Mouse (Mus musculus) heart, adult 2 months (tissue): Measurements from ENCODE around the gene Rab3ip. TPM values are rescaled to one million over a fixed set of nuclear protein-coding genes. Genes with fewer than 3 reads are reported as not detected.

ENCODE experiments used
- DNase-seq, 2 experiments: peaks; one replicate each; pipeline ENCODE4 v3.0.0; 2021
- H3K27ac ChIP-seq: fragments of 200-600 bp; 2 replicates; pipeline ENCODE4 v1.8.1; 2022
- H3K27me3 ChIP-seq: fragments of 200-500 bp; 2 replicates; pipeline ENCODE4 v1.6.1; 2012; ENCODE audit warnings: mild to moderate bottlenecking, low read length, inconsistent platforms, mixed read lengths; ENCODE audit not compliant: control insufficient read depth, insufficient read depth
- H3K36me3 ChIP-seq: fragments of 200-500 bp; 2 replicates; pipeline ENCODE4 v1.6.1; 2012; ENCODE audit warnings: low read length, inconsistent platforms; ENCODE audit not compliant: control insufficient read depth, insufficient read depth
- H3K4me1 ChIP-seq: fragments of 200-500 bp; 2 replicates; pipeline ENCODE4 v1.6.1; 2011; ENCODE audit warnings: low read length; ENCODE audit not compliant: control insufficient read depth, insufficient read depth
- H3K4me3 ChIP-seq: fragments of 200-600 bp; 2 replicates; pipeline ENCODE4 v1.8.1; 2022
- H3K79me2 ChIP-seq: fragments of 200-500 bp; replicated peaks from 2 replicates; pipeline ENCODE4 v1.6.1; 2012; ENCODE audit warnings: mild to moderate bottlenecking, inconsistent platforms, low read length, moderate library complexity, mixed read lengths; ENCODE audit not compliant: control insufficient read depth, insufficient read depth
- H3K9ac ChIP-seq: fragments of 200-500 bp; 2 replicates; pipeline ENCODE4 v1.6.1; 2012; ENCODE audit warnings: low read depth, mild to moderate bottlenecking, control low read depth, inconsistent platforms, low read length, mixed read lengths
- CTCF ChIP-seq: fragments of 200-600 bp; IDR thresholded peaks from 2 replicates; pipeline ENCODE4 v1.8.1; 2022; ENCODE audit warnings: antibody characterized with exemption, mild to moderate bottlenecking, moderate library complexity
- EP300 ChIP-seq: fragments of 200-500 bp; IDR thresholded peaks from 2 replicates; pipeline ENCODE4 v1.6.1; 2011; ENCODE audit warnings: low read depth, low read length, control low read depth; ENCODE audit not compliant: insufficient read depth
- POLR2A ChIP-seq: fragments of 200-500 bp; IDR thresholded peaks from 2 replicates; pipeline ENCODE4 v1.6.1; 2011; ENCODE audit warnings: mild to moderate bottlenecking, low read depth, low read length, control low read depth; ENCODE audit not compliant: insufficient read depth
- WGBS: fragments of 180-500 bp; shearing (Covaris S2); methylation state at CpG from one replicate; pipeline ENCODE4 v1.1.7; 2018; 5-methylcytosine and 5-hydroxymethylcytosine counted together
- intact Hi-C: fragments of 180-260 bp; cut with DNase I; formaldehyde crosslinking; loops from one replicate; pipeline ENCODE4 v1.15.1; 2025
- polyA plus RNA-seq: library from polyadenylated mRNA; depleted of rRNA; stranded (reverse); fragments of >200 nt; gene quantifications from 2 replicates; pipeline ENCODE4 v1.2.3, GENCODE M21; 2012
- total RNA-seq, 2 experiments: library from RNA; stranded (reverse); gene quantifications; 2 replicates each; pipeline ENCODE4 v1.2.3; 2021

Rab3ip gene
- total and polyA plus RNA-seq, 3 experiments = 80.3 to 168 (median 100) TPM

- H3K36me3 ChIP-seq = no peaks in the 10 kb centered on the region
- no peak overlapping the region for H3K4me3 ChIP-seq
- no peaks in the 10 kb centered on the region for H3K4me1 ChIP-seq
- no peaks in the 10 kb centered on the region for H3K27me3 ChIP-seq
- no peak overlapping the region for H3K27ac ChIP-seq
- H3K9ac ChIP-seq = no peak overlapping the region
- WGBS = 80% methylated on average over 12 of the region's 12 CpGs
- no peak for DNase-seq
- H3K79me2 ChIP-seq = no peaks in the 10 kb centered on the region
- TF ChIP-seq POLR2A (no peak), EP300 (no peak), CTCF (no peak)
- intact Hi-C loops = no loop called here
Measured at GRCm38 (mm10) chr10:116895108-116895833, 55.3 kb downstream of the Rab3ip start.

DNA sequence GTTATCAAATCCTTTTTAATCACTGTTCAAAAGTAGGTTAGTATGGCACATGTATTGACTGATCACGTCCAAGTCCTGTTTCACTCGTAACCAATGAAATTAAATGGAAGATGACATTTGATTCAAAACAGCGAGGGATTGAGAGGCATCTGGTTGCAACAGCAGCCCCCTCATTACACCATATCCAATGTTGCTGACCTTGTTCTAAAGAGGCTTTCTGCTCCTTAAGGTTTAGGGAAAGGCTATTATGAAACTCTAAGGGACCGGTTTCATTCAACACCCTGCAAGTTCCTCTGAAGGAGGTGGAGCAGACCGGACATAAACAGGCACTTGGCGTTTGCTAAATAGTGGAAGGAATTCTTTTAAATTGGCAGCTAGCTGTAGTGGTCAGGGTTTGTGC is 56.0 kb downstream of the Rab3ip start:
- WGBS = 79% methylated on average over 6 of the region's 6 CpGs
- no peak overlapping the region for H3K9ac ChIP-seq
- TF ChIP-seq CTCF (no peak), EP300 (no peak), POLR2A (no peak)
- no peaks in the 10 kb centered on the region for H3K79me2 ChIP-seq
- H3K27ac ChIP-seq = no peak overlapping the region
- no peaks in the 10 kb centered on the region for H3K4me1 ChIP-seq
- H3K36me3 ChIP-seq = no peaks in the 10 kb centered on the region
- H3K4me3 ChIP-seq = no peak overlapping the region
- intact Hi-C loops = loop anchor here (5.0 kb wide), 1 partner anchor 562 kb away; no protein-coding TSS in a partner anchor
- DNase-seq = no peak
- no peaks in the 10 kb centered on the region for H3K27me3 ChIP-seq

GRCm38 (mm10) chr10:116893753-116894152 is 56.8 kb downstream of the Rab3ip start:
- Histone ChIP-seq H3K4me3 (no peak overlapping the region), H3K27ac (no peak overlapping the region), H3K4me1 (no peaks in the 10 kb centered on the region), H3K79me2 (no peaks in the 10 kb centered on the region), H3K27me3 (no peaks in the 10 kb centered on the region), H3K9ac (no peak overlapping the region), H3K36me3 (no peaks in the 10 kb centered on the region)
- 12% methylated on average over 3 of the region's 3 CpGs for WGBS
- no peak for DNase-seq
- intact Hi-C loops = loop anchor here (5.0 kb wide), 1 partner anchor 561 kb away; no protein-coding TSS in a partner anchor
- no peak for TF ChIP-seq POLR2A
- TF ChIP-seq CTCF = peak; percentile 61
- TF ChIP-seq EP300 = no peak

GRCm38 (mm10) chr10:116890587-116890986 is 60.0 kb downstream of the Rab3ip start:
- Histone ChIP-seq H3K27ac (no peak overlapping the region), H3K4me1 (no peaks in the 10 kb centered on the region), H3K4me3 (no peak overlapping the region), H3K36me3 (no peaks in the 10 kb centered on the region), H3K9ac (no peak overlapping the region), H3K27me3 (no peaks in the 10 kb centered on the region), H3K79me2 (no peaks in the 10 kb centered on the region)
- 62% methylated on average over 5 of the region's 5 CpGs for WGBS
- TF ChIP-seq CTCF = no peak
- no peak for TF ChIP-seq EP300
- no peak for TF ChIP-seq POLR2A
- intact Hi-C loops = loop anchor here (5.0 kb wide), 1 partner anchor 558 kb away; no protein-coding TSS in a partner anchor
- DNase-seq = no peak

DNA sequence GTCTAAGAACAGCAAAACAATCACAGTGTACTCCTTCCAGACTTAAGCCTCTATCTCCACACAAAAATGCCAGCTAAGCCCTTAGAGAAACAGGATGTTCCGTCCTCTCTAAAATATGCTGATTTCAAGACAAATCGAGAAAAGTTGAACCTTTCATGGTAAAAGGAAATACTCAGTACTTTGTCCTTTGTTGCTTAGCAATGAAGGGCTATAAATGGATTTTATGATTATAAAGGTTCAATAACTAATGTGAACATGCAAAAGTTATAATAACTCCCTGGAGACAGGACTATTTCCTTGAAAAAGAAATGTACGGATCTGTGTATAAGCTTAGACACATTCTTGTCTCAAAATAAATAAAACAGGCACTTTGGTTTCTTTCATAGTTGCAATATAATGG is 66.0 kb downstream of the Rab3ip start:
- no peaks in the 10 kb centered on the region for H3K4me1 ChIP-seq
- no peak overlapping the region for H3K27ac ChIP-seq
- WGBS = 36% methylated on average over 3 of the region's 3 CpGs
- H3K36me3 ChIP-seq = no peaks in the 10 kb centered on the region
- no peak overlapping the region for H3K9ac ChIP-seq
- DNase-seq = no peak
- H3K79me2 ChIP-seq = no peaks in the 10 kb centered on the region
- no peaks in the 10 kb centered on the region for H3K27me3 ChIP-seq
- H3K4me3 ChIP-seq = no peak overlapping the region
- intact Hi-C loops = no loop called here
- TF ChIP-seq POLR2A = no peak
- TF ChIP-seq EP300 = no peak
- no peak for TF ChIP-seq CTCF

DNA sequence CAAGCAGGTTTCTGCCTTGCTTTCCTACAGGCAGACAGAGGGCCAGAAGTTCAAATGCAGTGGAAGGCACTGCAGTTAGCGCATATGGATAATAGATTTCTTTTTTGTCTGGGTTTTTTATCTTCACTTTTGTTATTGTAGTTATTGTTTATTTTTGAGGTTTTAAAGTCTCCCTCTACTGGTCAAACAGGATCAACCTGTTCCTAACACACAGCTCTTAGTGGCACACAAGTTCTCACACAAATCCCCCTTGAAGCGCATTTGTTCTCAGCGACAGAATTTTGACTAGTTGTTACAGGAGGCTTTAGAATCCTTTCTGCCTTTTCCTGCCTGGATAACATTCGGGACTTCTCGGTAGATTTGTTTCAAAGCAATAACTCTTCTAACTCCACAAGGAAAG is 67.0 kb downstream of the Rab3ip start:
- H3K27ac ChIP-seq = no peak overlapping the region
- H3K27me3 ChIP-seq = no peaks in the 10 kb centered on the region
- TF ChIP-seq POLR2A (no peak), EP300 (no peak), CTCF (peak; percentile 38)
- intact Hi-C loops = no loop called here
- DNase-seq = no peak
- H3K79me2 ChIP-seq = no peaks in the 10 kb centered on the region
- no peak overlapping the region for H3K4me3 ChIP-seq
- WGBS = 70% methylated on average over 5 of the region's 5 CpGs
- H3K36me3 ChIP-seq = no peaks in the 10 kb centered on the region
- H3K9ac ChIP-seq = no peak overlapping the region
- H3K4me1 ChIP-seq = no peaks in the 10 kb centered on the region
